Mouse (Mus musculus): ENCODE measurements around the gene Vgf.

- TF ChIP-seq TCF3 (IDR thresholded peaks at IDR 0.05; ENCODE audit: insufficient read length, low read depth), result no peak
- peak in 1 of 3 experiments; percentile 11 for TF ChIP-seq MYOD1 (IDR thresholded peaks at IDR 0.05; ENCODE audit: control insufficient read depth in 1 of 3, insufficient read length in 2 of 3, low read depth in 2 of 3)
- TF ChIP-seq POLR2A (IDR thresholded peaks at IDR 0.05; ENCODE audit: insufficient read length, low read depth), result peak; percentile 84
- no peak for TF ChIP-seq USF1 (IDR thresholded peaks at IDR 0.05; ENCODE audit: low read depth)
- no peak for TF ChIP-seq MYOG (IDR thresholded peaks at IDR 0.05; ENCODE audit: control insufficient read depth in 1 of 3, insufficient read depth in 1 of 3, insufficient read length in 2 of 3, low read depth in 2 of 3)
- TF ChIP-seq MAX (IDR thresholded peaks at IDR 0.05; ENCODE audit: low read depth), result no peak
- peak; percentile 64 for TF ChIP-seq POLR2AphosphoS2 (IDR thresholded peaks at IDR 0.05; ENCODE audit: insufficient read length, low read depth)
- no peak for TF ChIP-seq CEBPB (IDR thresholded peaks at IDR 0.05; ENCODE audit: insufficient read depth, poor library complexity, severe bottlenecking)
- TF ChIP-seq E2F4 (IDR thresholded peaks at IDR 0.05; ENCODE audit: insufficient read depth), result no peak
- no peak for TF ChIP-seq SRF (IDR thresholded peaks at IDR 0.05; ENCODE audit: control insufficient read depth, insufficient read length, low read depth)
These were observed 19.5 kb downstream of the Vgf start, which contains the start of gene Ap1s1 for GRCm38 (mm10) chr5:137045402-137046323.

All from myocyte (in vitro differentiated cells).